Mouse (Mus musculus): ENCODE measurements around the gene Chd9.

GRCm38 (mm10) chr8:90856952-90857351, 28.8 kb downstream of the Chd9 start:
- no peak for TF ChIP-seq CTCF (IDR thresholded peaks at IDR 0.05; ENCODE audit: low read depth, low read length)
- TF ChIP-seq POLR2A (IDR thresholded peaks at IDR 0.05; ENCODE audit: insufficient read depth, low read length) = no peak

Measured in ES-Bruce4 (cell line).